Mouse (Mus musculus) lung, adult 2 months (tissue): ENCODE data around the gene Gm10190. TPM values are rescaled to one million over a fixed set of nuclear protein-coding genes. Genes with fewer than 3 reads are reported as not detected.
"Not testable (repeated sequence)": the region's sequence is repeated elsewhere in the genome, so short reads cannot be mapped to it uniquely, and the experiment has no call there.

Experiments
- DNase-seq: peaks from one replicate; pipeline ENCODE4 v3.0.0; 2022
- H3K4me1 ChIP-seq: fragments of 200-500 bp; 2 replicates; pipeline ENCODE4 v1.6.1; 2011; ENCODE audit warnings: low read length; ENCODE audit not compliant: control insufficient read depth, insufficient read depth
- H3K4me3 ChIP-seq: fragments of 200-500 bp; replicated peaks from 2 replicates; pipeline ENCODE3; 2011; ENCODE audit warnings: low read depth, mild to moderate bottlenecking, control low read depth, low read length; ENCODE audit errors: extremely low read depth
- CTCF ChIP-seq: fragments of 200-500 bp; IDR thresholded peaks from 2 replicates; pipeline ENCODE4 v1.5.1; 2011; ENCODE audit warnings: mild to moderate bottlenecking, low read length, control low read depth; ENCODE audit not compliant: insufficient read depth
- POLR2A ChIP-seq: fragments of 200-500 bp; IDR thresholded peaks from 2 replicates; pipeline ENCODE4 v1.6.1; 2011; ENCODE audit warnings: low read depth, mild to moderate bottlenecking, control low read depth, low read length, borderline replicate concordance; ENCODE audit errors: extremely low read depth
- WGBS: fragments of 180-500 bp; shearing (Covaris S2); methylation state at CpG from one replicate; pipeline ENCODE4 v1.1.7; 2018; 5-methylcytosine and 5-hydroxymethylcytosine counted together
- polyA plus RNA-seq: library from polyadenylated mRNA; depleted of rRNA; stranded (reverse); fragments of >200 nt; gene quantifications from 2 replicates; pipeline ENCODE4 v1.2.3, GENCODE M21; 2012; rRNA removed

Gene Gm10190
- polyA plus RNA-seq: 0.79 TPM in 1 of 2 replicates, not detected in the other

DNA sequence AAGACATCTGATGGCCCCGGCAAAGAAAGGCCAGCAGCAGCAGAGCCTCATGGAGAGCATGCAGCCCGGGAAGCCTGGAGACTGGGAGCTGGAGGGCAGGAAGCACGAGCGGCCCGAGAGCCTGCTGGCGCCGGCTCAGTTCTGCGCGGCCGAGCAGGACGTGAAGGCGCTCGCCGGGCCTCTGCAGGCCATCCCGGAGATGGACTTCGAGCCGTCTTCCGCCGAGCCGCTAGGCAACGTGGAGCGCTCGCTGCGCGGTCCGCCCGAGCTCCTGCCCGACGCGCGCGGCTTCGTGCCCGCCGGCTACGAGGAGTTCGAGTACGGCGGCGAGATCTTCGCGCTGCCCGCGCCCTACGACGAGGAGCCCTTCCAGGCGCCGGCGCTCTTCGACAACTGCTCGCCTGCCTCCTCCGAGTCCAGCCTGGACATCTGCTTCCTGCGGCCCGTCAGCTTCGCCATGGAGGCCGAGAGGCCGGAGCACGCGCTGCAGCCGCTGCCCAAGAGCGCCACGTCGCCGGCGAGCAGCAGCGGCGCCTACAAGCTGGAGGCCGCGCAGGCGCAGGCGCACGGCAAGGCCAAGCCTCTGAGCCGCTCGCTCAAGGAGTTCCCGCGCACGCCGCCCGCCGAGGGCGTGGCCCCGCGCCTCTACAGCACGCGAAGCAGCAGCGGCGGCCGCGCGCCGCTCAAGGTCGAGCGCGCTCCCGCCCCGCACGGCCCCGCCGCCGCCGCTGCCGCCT, at the start of gene Gm10190:
Gene Gm10190, minus strand, starts transcription at position 553 of the 737 bp plus-strand sequence.
- TF ChIP-seq CTCF: no peak
- peak; percentile 52; the same call in 1 of the 2 replicates for TF ChIP-seq POLR2A
- H3K4me1 ChIP-seq: peaks cover 2% of the 10 kb centered on the region
- WGBS: 2% methylated on average over 93 of the region's 102 CpGs

DNA sequence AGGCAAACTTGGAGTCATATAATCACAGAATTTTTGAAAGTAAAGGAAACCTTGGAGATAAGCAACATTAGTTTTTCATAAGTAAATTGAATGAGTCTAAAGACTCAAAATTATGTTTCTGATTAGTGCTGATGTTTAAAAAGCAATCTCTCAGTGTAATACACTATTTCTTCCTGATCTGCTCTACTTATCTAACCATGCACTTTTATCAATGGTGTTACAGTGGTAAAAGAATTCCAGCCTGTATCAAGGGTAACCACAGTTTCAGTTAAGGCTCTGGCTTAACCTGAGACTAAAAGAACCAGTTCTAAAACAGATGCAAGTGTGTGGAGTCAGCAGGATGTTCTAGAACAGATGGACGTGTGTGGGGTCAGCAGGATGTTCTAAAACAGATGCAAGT, 47.7 kb upstream of the Gm10190 start:
- H3K4me3 ChIP-seq: no peak overlapping the region
- TF ChIP-seq CTCF (no peak), POLR2A (no peak)
- H3K4me1 ChIP-seq: no peaks in the 10 kb centered on the region
- DNase-seq: no peak
- 89% methylated on average over 1 of the region's 1 CpGs for WGBS

More for the DNA sequence above, at the start of gene Gm10190:
- peak; percentile 79 for DNase-seq
- peak within 1 kb of the TSS; percentile 63 for H3K4me3 ChIP-seq

DNA sequence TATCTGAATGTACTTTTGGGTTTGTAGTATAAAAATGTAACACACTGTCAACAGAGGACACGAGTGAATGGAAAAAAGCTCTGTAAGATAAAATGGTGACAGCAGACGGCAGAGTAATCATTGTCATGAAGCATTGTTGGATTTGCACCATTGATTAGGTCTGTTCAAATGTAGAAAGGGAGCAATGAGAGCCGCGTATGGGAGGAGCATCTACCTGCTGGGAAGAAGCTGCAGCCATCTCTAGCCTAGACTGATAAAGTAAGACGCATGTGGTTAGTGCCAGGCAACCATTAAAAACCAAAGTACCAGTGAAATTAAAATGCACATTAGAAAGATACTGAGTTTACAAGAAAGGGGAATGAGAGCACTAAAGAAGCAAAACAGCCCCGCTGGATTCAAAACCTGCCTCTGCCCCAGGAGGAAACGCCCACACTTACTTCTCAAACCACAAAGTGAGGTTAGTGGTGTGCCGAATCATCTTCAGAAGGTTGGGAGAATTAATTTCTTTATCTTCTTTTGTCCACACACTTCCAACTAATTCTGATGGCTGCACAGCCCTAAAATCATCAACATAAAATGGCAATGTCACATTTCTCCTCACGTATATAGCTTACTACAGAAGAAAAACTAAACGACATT, 45.4 kb upstream of the Gm10190 start:
- no peak for TF ChIP-seq CTCF
- no peak for TF ChIP-seq POLR2A
- H3K4me1 ChIP-seq: no peaks in the 10 kb centered on the region
- WGBS: 84% methylated on average over 10 of the region's 10 CpGs
- DNase-seq: no peak
- no peak overlapping the region for H3K4me3 ChIP-seq

DNA sequence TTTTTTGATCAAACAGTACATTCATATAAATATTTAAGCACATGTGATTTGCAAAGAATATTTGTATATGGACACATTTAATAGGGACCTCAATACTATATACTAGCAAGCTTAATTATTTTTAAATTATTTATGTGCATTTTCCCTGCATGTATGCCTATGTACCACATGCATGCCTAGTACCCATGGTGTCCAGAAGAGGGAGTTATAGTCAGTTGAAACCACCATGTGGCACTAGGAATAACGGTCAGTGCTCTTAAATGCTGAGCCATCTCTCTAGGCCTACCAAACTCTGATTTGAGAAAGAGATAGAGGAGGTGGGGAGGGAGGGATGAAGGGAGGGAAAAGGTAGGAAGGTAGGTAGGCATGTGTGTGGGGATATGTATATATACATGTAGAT, 37.8 kb upstream of the Gm10190 start:
- Histone ChIP-seq H3K4me1 (no peaks in the 10 kb centered on the region), H3K4me3 (no peak overlapping the region)
- 58% methylated on average over 1 of the region's 1 CpGs for WGBS
- TF ChIP-seq POLR2A (no peak), CTCF (no peak)
- DNase-seq: no peak

DNA sequence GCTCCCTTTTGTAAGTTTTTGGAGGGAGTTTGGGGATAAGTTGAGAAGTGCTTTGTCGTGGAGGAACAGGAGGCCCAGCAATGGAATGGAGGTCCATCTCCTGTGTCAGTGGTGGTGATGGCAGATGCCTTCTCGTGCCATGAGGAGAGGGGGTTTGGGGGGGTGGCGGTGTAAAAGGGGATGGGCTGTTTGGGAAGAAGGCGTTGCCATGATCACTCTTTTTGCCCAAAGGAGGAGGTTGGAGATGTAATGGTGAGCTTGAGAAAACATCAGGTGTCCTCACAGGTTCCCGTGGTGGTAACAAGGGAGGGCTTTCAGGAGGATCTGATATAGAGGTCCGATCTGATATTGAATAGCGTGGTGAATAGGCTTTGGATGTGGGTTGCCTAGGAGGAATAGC, 24.9 kb upstream of the Gm10190 start:
- DNase-seq: no peak
- 95% methylated on average over 7 of the region's 7 CpGs for WGBS
- TF ChIP-seq CTCF (no peak), POLR2A (no peak)
- H3K4me3 ChIP-seq: no peak overlapping the region
- H3K4me1 ChIP-seq: no peaks in the 10 kb centered on the region

DNA sequence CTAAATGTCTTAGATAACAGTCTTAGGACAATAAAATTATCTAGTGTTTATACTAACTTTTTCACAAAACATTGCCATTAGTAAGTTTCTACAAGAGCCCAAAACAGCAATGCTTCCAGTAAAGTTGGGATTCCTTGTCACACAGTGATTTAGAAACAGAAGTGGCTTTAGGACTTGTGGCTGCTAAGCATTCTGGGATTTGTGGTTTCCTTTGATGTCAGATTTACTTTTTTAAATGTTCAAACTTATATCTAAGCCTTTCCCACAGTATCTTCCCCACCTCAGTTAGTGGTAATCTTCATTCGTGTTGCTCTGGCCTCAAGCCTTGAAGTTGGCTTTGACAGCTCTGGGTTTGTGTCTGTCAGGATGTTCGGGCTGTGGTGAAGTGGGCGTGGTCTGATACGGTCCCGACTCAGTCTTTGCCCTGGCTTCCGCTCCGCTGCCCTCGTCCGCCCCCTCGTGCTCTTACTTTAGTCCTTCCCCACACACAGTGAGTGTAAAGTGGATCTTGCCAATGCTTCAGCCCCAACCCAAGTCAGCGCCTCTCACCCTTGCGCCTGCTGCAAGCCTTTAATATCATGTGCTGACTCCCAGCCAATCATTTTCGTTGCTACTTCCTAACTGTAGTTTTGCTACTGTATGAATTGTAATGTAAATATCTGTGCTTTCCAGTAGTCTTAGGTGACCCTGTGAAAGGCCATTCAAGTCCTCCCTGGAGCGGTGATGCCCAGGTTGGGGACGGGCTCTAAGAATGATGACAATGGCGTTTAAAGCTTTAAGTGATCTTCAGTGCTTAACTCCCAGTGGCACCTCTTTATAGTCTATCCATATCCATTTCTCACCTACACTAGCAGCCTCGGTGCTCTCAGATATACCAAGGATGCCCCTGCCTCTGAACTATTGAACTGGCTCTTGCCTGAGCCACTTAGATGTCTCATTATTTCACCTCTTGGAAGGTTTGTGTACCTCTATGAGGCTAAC, 18.4 kb upstream of the Gm10190 start:
- TF ChIP-seq CTCF (peak; percentile 42; the same call in 1 of the 2 replicates), POLR2A (no peak)
- H3K4me1 ChIP-seq: no peaks in the 10 kb centered on the region
- peak; percentile 26 for DNase-seq
- H3K4me3 ChIP-seq: peak overlapping the region; percentile 54
- 9% methylated on average over 17 of the region's 17 CpGs for WGBS

DNA sequence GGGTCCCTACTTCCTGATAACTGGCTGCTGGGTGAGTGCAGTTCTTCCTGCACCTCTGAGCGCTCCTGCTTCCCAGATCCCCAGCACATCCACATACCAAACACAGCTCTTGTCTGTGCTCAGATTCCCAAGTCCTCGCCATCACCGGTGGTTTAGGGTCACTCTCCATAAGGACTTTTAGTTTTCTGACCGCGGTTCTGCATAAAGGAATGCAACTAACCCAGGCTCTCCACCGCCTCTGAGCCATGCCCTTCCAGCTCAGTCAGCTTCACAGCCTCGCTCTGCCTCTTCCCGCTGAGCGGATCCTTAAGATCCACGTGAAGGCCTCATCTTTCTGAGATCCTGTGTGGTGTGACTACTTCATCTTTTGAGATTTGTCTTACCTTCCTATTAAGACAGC, 16.7 kb upstream of the Gm10190 start:
- 65% methylated on average over 10 of the region's 10 CpGs for WGBS
- Histone ChIP-seq H3K4me1 (no peaks in the 10 kb centered on the region), H3K4me3 (no peak overlapping the region)
- TF ChIP-seq CTCF (no peak), POLR2A (no peak)
- DNase-seq: no peak

DNA sequence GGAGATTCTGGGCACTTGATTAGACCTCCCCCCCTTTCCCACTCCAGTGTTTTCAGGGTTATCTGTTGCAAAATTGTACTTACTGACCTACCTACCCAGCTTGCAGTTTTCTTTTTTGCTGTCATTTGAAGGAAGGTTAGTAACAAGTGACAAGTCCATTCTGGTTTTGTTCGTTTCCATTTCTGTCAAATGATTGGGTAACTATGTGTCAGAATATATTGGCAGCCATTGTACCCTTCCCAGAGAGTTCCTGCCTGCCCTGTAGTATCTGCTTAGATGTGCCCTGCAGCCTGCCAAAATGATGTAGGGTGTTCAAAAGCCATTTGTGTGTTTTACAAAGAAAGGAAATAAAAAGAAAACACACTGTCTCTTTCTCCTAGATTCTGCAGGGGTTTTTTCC, 12.3 kb upstream of the Gm10190 start:
- 49% methylated on average over 1 of the region's 1 CpGs for WGBS
- TF ChIP-seq CTCF: no peak
- TF ChIP-seq POLR2A: no peak
- no peak for DNase-seq
- no peak overlapping the region for H3K4me3 ChIP-seq
- no peaks in the 10 kb centered on the region for H3K4me1 ChIP-seq

DNA sequence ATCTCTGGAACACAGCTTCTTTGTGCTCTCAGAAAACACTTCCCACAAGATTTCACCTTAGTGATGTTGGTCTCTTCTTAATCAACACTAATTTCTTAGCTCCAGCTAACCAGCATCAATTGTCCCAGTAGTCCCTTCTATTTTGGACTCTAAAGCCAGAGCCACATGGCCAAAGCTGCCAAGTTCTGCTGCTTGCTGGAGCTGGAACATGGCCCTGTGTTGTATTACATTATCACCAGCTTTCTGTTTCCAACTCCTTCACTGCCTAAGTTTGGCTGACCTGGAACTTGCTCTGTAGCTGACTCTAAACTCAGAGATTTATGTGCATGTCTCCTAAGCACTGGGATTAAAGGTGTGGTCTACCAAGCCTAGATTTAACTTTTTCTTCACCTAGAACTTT, 5.0 kb upstream of the Gm10190 start:
- H3K4me3 ChIP-seq, DNase-seq, H3K4me1 ChIP-seq: not testable (repeated sequence)

DNA sequence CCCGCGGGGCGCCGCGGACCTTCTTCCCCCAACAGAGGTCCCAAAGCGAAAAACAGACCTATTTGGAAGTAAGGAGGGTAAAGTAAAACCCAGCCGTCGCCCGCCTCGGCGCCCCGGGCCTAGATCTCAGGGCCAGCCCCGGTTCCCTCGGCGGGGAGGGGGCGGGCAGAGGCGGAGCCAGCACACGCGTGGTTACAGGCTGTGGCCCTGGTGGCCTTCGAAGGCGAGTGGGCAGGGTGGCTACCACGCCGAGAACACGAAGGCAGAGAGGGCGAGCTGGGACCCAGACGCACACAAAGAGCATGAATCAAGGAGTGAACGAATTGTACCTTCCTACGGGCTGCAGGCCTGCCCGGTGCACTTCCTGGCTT, 370 bp upstream of the Gm10190 start:
- Histone ChIP-seq H3K4me3 (peak overlapping the region; percentile 48), H3K4me1 (peaks cover 2% of the 10 kb centered on the region)
- TF ChIP-seq CTCF (no peak), POLR2A (no peak)
- WGBS: 20% methylated on average over 29 of the region's 29 CpGs
- no peak for DNase-seq
